Mouse (Mus musculus): Measurements from ENCODE around the gene Cltb. TPM values are rescaled to one million over a fixed set of nuclear protein-coding genes. Genes with fewer than 3 reads are reported as not detected.

Gene Cltb
- 46.2 and 47.8 TPM in 2 replicates for polyA plus RNA-seq (2015; fragmentation: Nextera tagmentation; extraction: Ambion mirVana)

GRCm38 (mm10) chr13:54610972-54611754 lies at the start of gene Cltb:
Gene Cltb, minus strand, starts transcription at chr13:54611344.
- H3K9ac ChIP-seq (ENCODE audit: low read length): peak within 1 kb of the TSS; percentile 85
- H3K27ac ChIP-seq (ENCODE audit: low read length): peak within 1 kb of the TSS; percentile 45
- no peaks in the 10 kb centered on the region for H3K36me3 ChIP-seq (ENCODE audit: control insufficient read depth, insufficient read depth, low read length)
- peaks cover 10% of the 10 kb centered on the region; the same call in 1 of the 2 replicates for H3K4me1 ChIP-seq (replicated peaks; ENCODE audit: control insufficient read depth, insufficient read depth, low read length)
- under 1% methylated on average over 66 of the region's 66 CpGs for WGBS
- peak within 1 kb of the TSS; percentile 83 for H3K4me2 ChIP-seq (ENCODE audit: low read depth, low read length)
- H3K9me3 ChIP-seq (ENCODE audit: control insufficient read depth, low read length): no peaks in the 10 kb centered on the region
- peak; percentile 86 for ATAC-seq (ENCODE audit: low read depth)
- H3K4me3 ChIP-seq (ENCODE audit: low read length): peak within 1 kb of the TSS; percentile 74
- no peaks in the 10 kb centered on the region for H3K27me3 ChIP-seq (ENCODE audit: control insufficient read depth, insufficient read depth, low read depth, low read length)

DNA sequence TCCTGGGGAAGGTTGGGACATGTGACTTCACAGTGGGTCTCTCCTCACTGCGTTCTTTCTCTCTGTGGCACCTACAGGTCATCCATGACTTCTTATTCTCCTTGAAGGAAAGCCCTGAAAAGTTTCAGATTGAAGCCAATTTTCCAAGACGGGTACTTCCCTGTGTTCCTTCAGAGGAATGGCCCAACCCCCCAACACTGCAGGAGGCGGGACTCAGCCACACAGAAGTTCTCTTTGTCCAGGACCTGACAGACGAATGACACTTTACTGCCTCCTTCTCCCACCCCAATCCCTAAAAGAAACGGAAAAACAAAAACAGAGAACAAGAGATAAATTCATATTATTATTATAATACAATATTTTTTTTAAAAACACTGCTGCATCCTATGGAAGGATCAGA lies 49.7 kb upstream of the Cltb start:
- Histone ChIP-seq H3K36me3 (ENCODE audit: control insufficient read depth, insufficient read depth, low read length) (peaks cover 43% of the 10 kb centered on the region), H3K9me3 (ENCODE audit: control insufficient read depth, low read length) (no peaks in the 10 kb centered on the region), H3K27me3 (ENCODE audit: control insufficient read depth, insufficient read depth, low read depth, low read length) (no peaks in the 10 kb centered on the region), H3K27ac (ENCODE audit: low read length) (no peak overlapping the region), H3K4me1 (replicated peaks; ENCODE audit: control insufficient read depth, insufficient read depth, low read length) (no peaks in the 10 kb centered on the region), H3K4me3 (ENCODE audit: low read length) (no peak overlapping the region), H3K4me2 (ENCODE audit: low read depth, low read length) (no peak overlapping the region), H3K9ac (ENCODE audit: low read length) (no peak overlapping the region)
- WGBS: 54% methylated on average over 5 of the region's 5 CpGs
- no peak for ATAC-seq (ENCODE audit: low read depth)

DNA sequence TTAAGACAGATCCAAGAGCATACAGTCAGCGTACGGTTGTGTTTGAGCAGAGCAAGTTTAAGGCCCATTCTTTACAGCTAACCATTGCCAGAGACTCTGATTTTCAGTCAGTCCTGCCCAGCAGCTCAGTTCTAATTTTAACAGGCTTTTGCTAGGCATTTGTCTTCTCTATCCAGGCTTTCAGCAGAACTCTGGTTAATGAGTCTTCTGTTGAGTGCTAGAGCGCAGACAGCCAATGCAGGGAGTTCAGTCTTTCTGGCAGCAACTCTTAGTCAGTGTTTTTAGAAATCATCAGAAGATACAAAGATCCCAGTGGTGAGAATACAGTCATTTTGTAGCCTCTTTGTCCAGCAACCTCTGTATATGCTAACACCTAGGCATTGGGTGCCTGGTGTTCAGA lies 39.3 kb upstream of the Cltb start:
- no peak for ATAC-seq (ENCODE audit: low read depth)
- no peak overlapping the region for H3K4me2 ChIP-seq (ENCODE audit: low read depth, low read length)
- WGBS: 96% methylated on average over 3 of the region's 3 CpGs
- H3K27ac ChIP-seq (ENCODE audit: low read length): no peak overlapping the region
- H3K9me3 ChIP-seq (ENCODE audit: control insufficient read depth, low read length): no peaks in the 10 kb centered on the region
- peaks cover 76% of the 10 kb centered on the region for H3K36me3 ChIP-seq (ENCODE audit: control insufficient read depth, insufficient read depth, low read length)
- H3K4me1 ChIP-seq (replicated peaks; ENCODE audit: control insufficient read depth, insufficient read depth, low read length): no peaks in the 10 kb centered on the region
- no peak overlapping the region for H3K9ac ChIP-seq (ENCODE audit: low read length)
- H3K4me3 ChIP-seq (ENCODE audit: low read length): no peak overlapping the region
- no peaks in the 10 kb centered on the region for H3K27me3 ChIP-seq (ENCODE audit: control insufficient read depth, insufficient read depth, low read depth, low read length)

GRCm38 (mm10) chr13:54635011-54635410 lies 23.9 kb upstream of the Cltb start:
- peaks cover 14% of the 10 kb centered on the region for H3K36me3 ChIP-seq (ENCODE audit: control insufficient read depth, insufficient read depth, low read length)
- no peaks in the 10 kb centered on the region for H3K4me1 ChIP-seq (replicated peaks; ENCODE audit: control insufficient read depth, insufficient read depth, low read length)
- 96% methylated on average over 3 of the region's 3 CpGs for WGBS

GRCm38 (mm10) chr13:54632731-54633277 lies 21.7 kb upstream of the Cltb start:
- Histone ChIP-seq H3K27me3 (ENCODE audit: control insufficient read depth, insufficient read depth, low read depth, low read length) (no peaks in the 10 kb centered on the region), H3K9me3 (ENCODE audit: control insufficient read depth, low read length) (no peaks in the 10 kb centered on the region), H3K4me1 (replicated peaks; ENCODE audit: control insufficient read depth, insufficient read depth, low read length) (no peaks in the 10 kb centered on the region), H3K36me3 (ENCODE audit: control insufficient read depth, insufficient read depth, low read length) (peaks cover 6% of the 10 kb centered on the region; the same call in 1 of the 2 replicates), H3K27ac (ENCODE audit: low read length) (peak overlapping the region; percentile 21; the same call in 1 of the 2 replicates), H3K9ac (ENCODE audit: low read length) (no peak overlapping the region), H3K4me2 (ENCODE audit: low read depth, low read length) (no peak overlapping the region), H3K4me3 (ENCODE audit: low read length) (no peak overlapping the region)
- WGBS: 34% methylated on average over 3 of the region's 3 CpGs
- peak; percentile 62 for ATAC-seq (ENCODE audit: low read depth)

More at GRCm38 (mm10) chr13:54635011-54635410, 23.9 kb upstream of the Cltb start:
- no peak overlapping the region for H3K4me3 ChIP-seq (ENCODE audit: low read length)
- no peak for ATAC-seq (ENCODE audit: low read depth)
- H3K27me3 ChIP-seq (ENCODE audit: control insufficient read depth, insufficient read depth, low read depth, low read length): no peaks in the 10 kb centered on the region
- H3K27ac ChIP-seq (ENCODE audit: low read length): no peak overlapping the region
- H3K9ac ChIP-seq (ENCODE audit: low read length): no peak overlapping the region
- H3K4me2 ChIP-seq (ENCODE audit: low read depth, low read length): no peak overlapping the region
- no peaks in the 10 kb centered on the region for H3K9me3 ChIP-seq (ENCODE audit: control insufficient read depth, low read length)

- Histone ChIP-seq H3K9ac (ENCODE audit: low read length) (no peak overlapping the region), H3K4me3 (ENCODE audit: low read length) (no peak overlapping the region), H3K9me3 (ENCODE audit: control insufficient read depth, low read length) (no peaks in the 10 kb centered on the region), H3K27me3 (ENCODE audit: control insufficient read depth, insufficient read depth, low read depth, low read length) (no peaks in the 10 kb centered on the region), H3K36me3 (ENCODE audit: control insufficient read depth, insufficient read depth, low read length) (peaks cover 2% of the 10 kb centered on the region; the same call in 1 of the 2 replicates), H3K27ac (ENCODE audit: low read length) (no peak overlapping the region), H3K4me1 (replicated peaks; ENCODE audit: control insufficient read depth, insufficient read depth, low read length) (no peaks in the 10 kb centered on the region), H3K4me2 (ENCODE audit: low read depth, low read length) (no peak overlapping the region)
- 60% methylated on average over 4 of the region's 4 CpGs for whole genome bisulfite sequencing
- ATAC-seq (ENCODE audit: low read depth): peak; percentile 59; the same call in 1 of the 2 replicates
Measured at GRCm38 (mm10) chr13:54629128-54629527, 18.0 kb upstream of the Cltb start.

- peak overlapping the region; percentile 99 for H3K9ac ChIP-seq (ENCODE audit: low read length)
- peak overlapping the region; percentile 95 for H3K4me3 ChIP-seq (ENCODE audit: low read length)
- no peaks in the 10 kb centered on the region for H3K36me3 ChIP-seq (ENCODE audit: control insufficient read depth, insufficient read depth, low read length)
- H3K4me2 ChIP-seq (ENCODE audit: low read depth, low read length): peak overlapping the region; percentile 95
- peak; percentile 63; the same call in 1 of the 2 replicates for ATAC-seq (ENCODE audit: low read depth)
- under 1% methylated on average over 23 of the region's 27 CpGs for WGBS
- H3K4me1 ChIP-seq (replicated peaks; ENCODE audit: control insufficient read depth, insufficient read depth, low read length): peaks cover 8% of the 10 kb centered on the region
- no peaks in the 10 kb centered on the region for H3K27me3 ChIP-seq (ENCODE audit: control insufficient read depth, insufficient read depth, low read depth, low read length)
- peak overlapping the region; percentile 78 for H3K27ac ChIP-seq (ENCODE audit: low read length)
- no peaks in the 10 kb centered on the region for H3K9me3 ChIP-seq (ENCODE audit: control insufficient read depth, low read length)
Measured at GRCm38 (mm10) chr13:54621960-54622521, 10.9 kb upstream of the Cltb start.

DNA sequence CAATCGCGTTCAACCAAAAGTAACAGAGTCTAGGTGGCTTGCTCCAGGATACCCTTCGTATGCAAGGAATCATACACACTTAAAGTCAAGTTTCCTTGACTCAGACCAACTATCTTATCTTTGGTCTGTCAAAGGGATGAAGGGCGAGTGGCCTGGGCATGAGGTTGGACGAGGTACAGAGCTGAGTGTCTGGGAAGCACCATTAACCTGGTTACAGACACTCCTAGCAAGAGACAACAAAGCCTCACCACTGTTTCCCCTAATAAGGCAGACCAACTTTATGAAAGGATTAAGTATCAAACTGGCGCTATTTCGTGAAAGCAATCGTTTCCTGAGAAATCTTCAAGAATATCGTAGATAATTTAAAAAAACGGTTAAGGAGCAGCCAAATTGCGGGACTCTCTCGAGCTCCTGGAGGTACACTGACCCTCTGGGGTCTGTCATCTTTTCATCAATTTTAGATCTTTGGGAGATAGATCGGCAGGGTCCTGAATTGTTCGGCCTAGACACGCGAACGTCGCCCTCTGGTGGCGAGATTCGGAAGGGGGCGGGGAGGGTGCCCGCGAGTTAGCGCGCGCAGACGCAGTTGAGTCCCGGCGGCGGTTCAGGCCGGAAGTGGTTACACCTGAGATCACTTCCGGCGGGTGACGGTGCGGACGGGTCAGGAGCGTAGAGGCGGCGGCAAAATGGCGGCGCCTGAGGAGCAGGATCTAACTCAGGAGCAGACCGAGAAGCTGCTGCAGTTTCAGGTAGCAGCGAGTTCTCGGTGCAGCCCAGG lies 10.2 kb upstream of the Cltb start, which contains the start of gene Faf2:
Gene Faf2, plus strand, starts transcription at position 630 of the 778 bp plus-strand sequence.
- no peaks in the 10 kb centered on the region for H3K9me3 ChIP-seq (ENCODE audit: control insufficient read depth, low read length)
- no peaks in the 10 kb centered on the region for H3K36me3 ChIP-seq (ENCODE audit: control insufficient read depth, insufficient read depth, low read length)
- H3K27me3 ChIP-seq (ENCODE audit: control insufficient read depth, insufficient read depth, low read depth, low read length): no peaks in the 10 kb centered on the region
- H3K27ac ChIP-seq (ENCODE audit: low read length): peak within 1 kb of the TSS; percentile 78
- H3K9ac ChIP-seq (ENCODE audit: low read length): peak within 1 kb of the TSS; percentile 99
- peaks cover 8% of the 10 kb centered on the region for H3K4me1 ChIP-seq (replicated peaks; ENCODE audit: control insufficient read depth, insufficient read depth, low read length)
- ATAC-seq (ENCODE audit: low read depth): peak; percentile 99
- H3K4me2 ChIP-seq (ENCODE audit: low read depth, low read length): peak within 1 kb of the TSS; percentile 95
- 10% methylated on average over 44 of the region's 44 CpGs for WGBS
- H3K4me3 ChIP-seq (ENCODE audit: low read length): peak within 1 kb of the TSS; percentile 95

Measured in lung, embryonic 16.5 days (tissue).